Mouse (Mus musculus) stomach, postnatal 0 days (tissue): ENCODE data around the gene Bcap31. TPM values are rescaled to one million over a fixed set of nuclear protein-coding genes. Genes with fewer than 3 reads are reported as not detected.
A peak's percentile ranks its signal among the peaks of the same experiment; 100 is the strongest.
"Not testable (repeated sequence)": the region's sequence is repeated elsewhere in the genome, so short reads cannot be mapped to it uniquely, and the experiment has no call there.

ENCODE experiments used
- ATAC-seq: fragments of 200-750 bp; cut with Nextera tagmentation; 2 replicates; pipeline ENCODE4 v1.8.0; 2017; ENCODE audit not compliant: low FRiP score, low TSS enrichment
- DNase-seq: peaks from one replicate; pipeline ENCODE4 v3.0.0-alpha.2; 2016; ENCODE audit warnings: low spot score
- H3K27ac ChIP-seq: fragments of 300-500 bp; sonication (generic); replicated peaks from 2 replicates; pipeline ENCODE4 v1.5.1; 2014; ENCODE audit warnings: mild to moderate bottlenecking, control low read depth
- H3K27me3 ChIP-seq: fragments of 300-500 bp; sonication (generic); 2 replicates; pipeline ENCODE4 v1.6.1; 2014; ENCODE audit warnings: low read length; ENCODE audit not compliant: control insufficient read depth, insufficient read depth
- H3K36me3 ChIP-seq: fragments of 300-500 bp; sonication (generic); 2 replicates; pipeline ENCODE4 v1.6.1; 2014; ENCODE audit warnings: low read length, mixed read lengths; ENCODE audit not compliant: control insufficient read depth, insufficient read depth
- H3K4me1 ChIP-seq: fragments of 300-500 bp; sonication (generic); replicated peaks from 2 replicates; pipeline ENCODE4 v1.6.1; 2014; ENCODE audit warnings: antibody characterized with exemption; ENCODE audit not compliant: control insufficient read depth, insufficient read depth
- H3K4me2 ChIP-seq: fragments of 300-500 bp; sonication (generic); replicated peaks from 2 replicates; pipeline ENCODE4 v1.6.1; 2014; ENCODE audit warnings: low read depth, mild to moderate bottlenecking, control low read depth, moderate library complexity
- H3K4me3 ChIP-seq: fragments of 300-500 bp; sonication (generic); 2 replicates; pipeline ENCODE4 v1.5.1; 2014; ENCODE audit warnings: low read depth, low read length, control low read depth
- H3K9ac ChIP-seq: fragments of 300-500 bp; sonication (generic); 2 replicates; pipeline ENCODE4 v1.6.1; 2014; ENCODE audit warnings: mild to moderate bottlenecking, low read length, control low read depth, mixed read lengths
- H3K9me3 ChIP-seq: fragments of 300-500 bp; sonication (generic); 2 replicates; pipeline ENCODE4 v1.6.1; 2016; ENCODE audit warnings: low read length; ENCODE audit not compliant: control insufficient read depth
- CTCF ChIP-seq: IDR thresholded peaks from 2 replicates; pipeline ENCODE4 v1.5.1; 2016; ENCODE audit warnings: antibody characterized with exemption, low read depth, mild to moderate bottlenecking, moderate library complexity
- EP300 ChIP-seq: optimal IDR thresholded peaks from 2 replicates; pipeline ENCODE3; 2016; ENCODE audit warnings: antibody characterized with exemption
- WGBS: fragments of 180-500 bp; shearing (Covaris S2); extraction: QIAGEN DNeasy Blood & Tissue Kit; methylation state at CpG from one replicate; pipeline ENCODE4 v1.1.7; 2014; 5-methylcytosine and 5-hydroxymethylcytosine counted together
- polyA plus RNA-seq: library from polyadenylated mRNA; unstranded; fragments of >200 nt; fragmentation: Nextera tagmentation; extraction: Ambion mirVana; gene quantifications from 2 replicates; pipeline ENCODE4 v1.2.1, GENCODE M21; 2015

The Bcap31 gene
- polyA plus RNA-seq, 1 experiment from 2014 or later: 283 TPM

GRCm38 (mm10) chrX:73744774-73745481 lies 29.0 kb upstream of the Bcap31 start:
- no peaks in the 10 kb centered on the region for H3K9me3 ChIP-seq
- no peak for DNase-seq
- no peak overlapping the region for H3K27ac ChIP-seq
- H3K36me3 ChIP-seq: no peaks in the 10 kb centered on the region
- no peak for TF ChIP-seq CTCF
- TF ChIP-seq EP300: no peak
- peak; percentile 49; the same call in 1 of the 2 replicates for ATAC-seq
- H3K4me2 ChIP-seq: no peak overlapping the region
- H3K9ac ChIP-seq: no peak overlapping the region
- H3K4me1 ChIP-seq: no peaks in the 10 kb centered on the region
- no peaks in the 10 kb centered on the region for H3K27me3 ChIP-seq
- H3K4me3 ChIP-seq: no peak overlapping the region
- WGBS: 65% methylated on average over 1 of the region's 1 CpGs

GRCm38 (mm10) chrX:73739841-73740240 lies 23.9 kb upstream of the Bcap31 start:
- not testable (repeated sequence) for DNase-seq, H3K9ac ChIP-seq, H3K27me3 ChIP-seq, H3K4me3 ChIP-seq, H3K9me3 ChIP-seq, H3K4me2 ChIP-seq, H3K4me1 ChIP-seq, H3K27ac ChIP-seq, ATAC-seq, H3K36me3 ChIP-seq
- WGBS: 93% methylated on average over 7 of the region's 7 CpGs

- no peak overlapping the region for H3K4me3 ChIP-seq
- DNase-seq (no peak), ATAC-seq (no peak)
- no peak overlapping the region for H3K27ac ChIP-seq
- no peaks in the 10 kb centered on the region for H3K9me3 ChIP-seq
- TF ChIP-seq EP300: no peak
- no peak for TF ChIP-seq CTCF
- H3K4me1 ChIP-seq: no peaks in the 10 kb centered on the region
- H3K27me3 ChIP-seq: no peaks in the 10 kb centered on the region
- no peak overlapping the region for H3K4me2 ChIP-seq
- WGBS: 43% methylated on average over 5 of the region's 5 CpGs
- H3K9ac ChIP-seq: no peak overlapping the region
- no peaks in the 10 kb centered on the region for H3K36me3 ChIP-seq
Observed at GRCm38 (mm10) chrX:73739151-73739550, 23.2 kb upstream of the Bcap31 start.

- Histone ChIP-seq H3K4me1 (no peaks in the 10 kb centered on the region), H3K36me3 (no peaks in the 10 kb centered on the region)
Observed at GRCm38 (mm10) chrX:73738155-73738554, 22.2 kb upstream of the Bcap31 start.

GRCm38 (mm10) chrX:73730908-73731307 lies 14.9 kb upstream of the Bcap31 start:
- no peaks in the 10 kb centered on the region for H3K9me3 ChIP-seq
- ATAC-seq (no peak), DNase-seq (no peak)
- no peaks in the 10 kb centered on the region for H3K4me1 ChIP-seq
- no peaks in the 10 kb centered on the region for H3K27me3 ChIP-seq
- H3K9ac ChIP-seq: no peak overlapping the region
- no peak overlapping the region for H3K4me3 ChIP-seq
- TF ChIP-seq EP300 (no peak), CTCF (no peak)
- H3K36me3 ChIP-seq: no peaks in the 10 kb centered on the region
- 59% methylated on average over 1 of the region's 1 CpGs for WGBS
- H3K27ac ChIP-seq: no peak overlapping the region
- no peak overlapping the region for H3K4me2 ChIP-seq

More at GRCm38 (mm10) chrX:73738155-73738554, 22.2 kb upstream of the Bcap31 start:
- Histone ChIP-seq H3K27ac (no peak overlapping the region), H3K4me3 (no peak overlapping the region), H3K9me3 (no peaks in the 10 kb centered on the region), H3K9ac (no peak overlapping the region), H3K4me2 (no peak overlapping the region), H3K27me3 (no peaks in the 10 kb centered on the region)
- TF ChIP-seq CTCF (peak; percentile 40), EP300 (no peak)
- 29% methylated on average over 1 of the region's 1 CpGs for WGBS
- DNase-seq (no peak), ATAC-seq (no peak)

GRCm38 (mm10) chrX:73718686-73719362 lies 2.8 kb upstream of the Bcap31 start:
- peak overlapping the region; percentile 58 for H3K4me2 ChIP-seq
- 37% methylated on average over 5 of the region's 5 CpGs for WGBS
- DNase-seq: peak; percentile 70

More at GRCm38 (mm10) chrX:73718686-73719362, 2.8 kb upstream of the Bcap31 start:
- H3K9me3 ChIP-seq: no peaks in the 10 kb centered on the region
- no peaks in the 10 kb centered on the region for H3K36me3 ChIP-seq
- TF ChIP-seq CTCF (no peak), EP300 (no peak)
- H3K27ac ChIP-seq: peak overlapping the region; percentile 75
- no peaks in the 10 kb centered on the region for H3K27me3 ChIP-seq
- no peaks in the 10 kb centered on the region for H3K4me1 ChIP-seq
- ATAC-seq: no peak
- H3K9ac ChIP-seq: peak overlapping the region; percentile 8; the same call in 1 of the 2 replicates
- no peak overlapping the region for H3K4me3 ChIP-seq
